Mouse (Mus musculus): ENCODE measurements around the gene Mul1. TPM values are rescaled to one million over a fixed set of nuclear protein-coding genes. Genes with fewer than 3 reads are reported as not detected.

The Mul1 gene
- polyA plus RNA-seq, 1 experiment from 2014 or later = 23.8 TPM

DNA sequence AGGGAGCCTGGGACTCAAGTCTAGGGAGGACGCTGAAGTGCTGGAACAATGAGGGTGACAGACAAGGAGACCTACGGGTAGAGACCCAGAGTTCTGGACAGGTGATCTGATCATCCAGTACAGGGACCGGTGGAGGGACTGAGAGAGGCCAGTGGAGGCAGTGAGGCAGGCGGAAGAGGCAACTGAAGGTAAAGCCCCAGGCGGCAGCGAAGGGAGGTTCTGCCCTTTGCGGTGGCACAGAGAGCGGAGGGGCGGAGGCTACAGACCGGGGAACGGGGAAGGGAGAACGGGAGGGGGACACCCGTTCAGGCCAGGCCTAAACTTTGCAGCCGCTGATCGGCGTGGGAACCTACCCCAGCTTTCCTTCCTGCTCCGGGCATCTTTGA, 21.5 kb downstream of the Mul1 start:
- Histone ChIP-seq H3K27ac (peak overlapping the region; percentile 97), H3K4me2 (peak overlapping the region; percentile 81), H3K4me3 (replicated peaks) (peak overlapping the region; percentile 97), H3K4me1 (peaks cover 68% of the 10 kb centered on the region), H3K27me3 (peaks cover 11% of the 10 kb centered on the region), H3K9ac (peak overlapping the region; percentile 98), H3K9me3 (replicated peaks) (no peaks in the 10 kb centered on the region), H3K36me3 (peaks cover 8% of the 10 kb centered on the region; the same call in 1 of the 2 replicates)
- under 1% methylated on average over 17 of the region's 17 CpGs for WGBS
- no peak for ATAC-seq (replicated peaks; ENCODE audit: low FRiP score)

DNA sequence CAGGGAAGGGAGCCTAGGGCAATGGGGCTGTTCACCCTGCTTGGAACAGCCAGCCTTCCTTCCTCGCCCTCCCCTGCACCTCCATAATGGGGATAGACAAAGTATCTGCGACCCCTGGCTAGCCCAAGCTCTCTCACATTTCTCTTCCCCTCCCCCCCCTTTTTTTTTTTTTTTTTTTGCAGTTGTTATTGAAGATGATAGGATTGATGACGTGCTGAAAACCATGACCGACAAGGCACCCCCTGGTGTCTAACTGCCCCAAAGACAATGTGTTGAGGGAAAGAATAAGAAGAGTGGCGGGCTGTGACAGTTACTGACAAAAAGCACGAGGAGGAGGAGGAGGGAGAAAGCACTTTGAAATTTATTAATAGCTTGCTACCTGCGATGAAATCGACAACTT, 22.1 kb downstream of the Mul1 start:
- H3K27ac ChIP-seq = peak overlapping the region; percentile 97
- H3K9ac ChIP-seq = peak overlapping the region; percentile 98
- no peaks in the 10 kb centered on the region for H3K9me3 ChIP-seq (replicated peaks)
- peaks cover 73% of the 10 kb centered on the region for H3K4me1 ChIP-seq
- peak overlapping the region; percentile 97 for H3K4me3 ChIP-seq (replicated peaks)
- H3K27me3 ChIP-seq = peaks cover 11% of the 10 kb centered on the region
- peaks cover 8% of the 10 kb centered on the region; the same call in 1 of the 2 replicates for H3K36me3 ChIP-seq
- H3K4me2 ChIP-seq = peak overlapping the region; percentile 81
- no peak for ATAC-seq (replicated peaks; ENCODE audit: low FRiP score)
- 15% methylated on average over 6 of the region's 8 CpGs for WGBS

DNA sequence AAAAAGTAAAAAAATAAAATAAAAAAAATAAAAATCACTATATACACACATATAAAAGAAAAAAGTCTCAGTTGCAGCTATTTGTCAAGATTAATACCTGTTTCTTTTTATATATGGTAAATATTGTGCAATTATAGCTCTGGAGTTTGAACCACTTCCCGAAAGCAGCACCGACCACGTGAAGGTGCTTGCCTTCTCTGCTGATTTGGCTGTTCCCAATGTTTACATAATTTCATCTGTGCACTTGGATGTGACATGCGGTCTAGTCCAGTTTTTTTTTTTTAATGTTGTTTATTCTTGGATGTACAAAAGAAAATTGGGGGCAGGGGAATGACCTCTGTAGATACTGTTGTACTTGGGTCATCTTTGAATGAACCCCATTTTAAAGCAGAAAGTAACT, 22.6 kb downstream of the Mul1 start:
- no peaks in the 10 kb centered on the region for H3K9me3 ChIP-seq (replicated peaks)
- peaks cover 11% of the 10 kb centered on the region for H3K27me3 ChIP-seq
- no peak for ATAC-seq (replicated peaks; ENCODE audit: low FRiP score)
- H3K27ac ChIP-seq = no peak overlapping the region
- H3K36me3 ChIP-seq = peaks cover 8% of the 10 kb centered on the region; the same call in 1 of the 2 replicates
- 45% methylated on average over 4 of the region's 4 CpGs for WGBS
- H3K9ac ChIP-seq = no peak overlapping the region
- peak overlapping the region; percentile 97 for H3K4me3 ChIP-seq (replicated peaks)
- H3K4me1 ChIP-seq = peaks cover 78% of the 10 kb centered on the region
- peak overlapping the region; percentile 81 for H3K4me2 ChIP-seq

- Histone ChIP-seq H3K9ac (no peak overlapping the region), H3K36me3 (peaks cover 8% of the 10 kb centered on the region; the same call in 1 of the 2 replicates), H3K4me3 (replicated peaks) (no peak overlapping the region), H3K27me3 (peaks cover 2% of the 10 kb centered on the region), H3K27ac (no peak overlapping the region), H3K4me1 (peaks cover 79% of the 10 kb centered on the region), H3K9me3 (replicated peaks) (no peaks in the 10 kb centered on the region), H3K4me2 (0 out of 2 replicates have a peak overlapping the region, but pooled peaks have one; percentile 16)
- no peak for ATAC-seq (replicated peaks; ENCODE audit: low FRiP score)
- 81% methylated on average over 7 of the region's 7 CpGs for WGBS
These were observed 23.7 kb downstream of the Mul1 start for GRCm38 (mm10) chr4:138458171-138458570.

DNA sequence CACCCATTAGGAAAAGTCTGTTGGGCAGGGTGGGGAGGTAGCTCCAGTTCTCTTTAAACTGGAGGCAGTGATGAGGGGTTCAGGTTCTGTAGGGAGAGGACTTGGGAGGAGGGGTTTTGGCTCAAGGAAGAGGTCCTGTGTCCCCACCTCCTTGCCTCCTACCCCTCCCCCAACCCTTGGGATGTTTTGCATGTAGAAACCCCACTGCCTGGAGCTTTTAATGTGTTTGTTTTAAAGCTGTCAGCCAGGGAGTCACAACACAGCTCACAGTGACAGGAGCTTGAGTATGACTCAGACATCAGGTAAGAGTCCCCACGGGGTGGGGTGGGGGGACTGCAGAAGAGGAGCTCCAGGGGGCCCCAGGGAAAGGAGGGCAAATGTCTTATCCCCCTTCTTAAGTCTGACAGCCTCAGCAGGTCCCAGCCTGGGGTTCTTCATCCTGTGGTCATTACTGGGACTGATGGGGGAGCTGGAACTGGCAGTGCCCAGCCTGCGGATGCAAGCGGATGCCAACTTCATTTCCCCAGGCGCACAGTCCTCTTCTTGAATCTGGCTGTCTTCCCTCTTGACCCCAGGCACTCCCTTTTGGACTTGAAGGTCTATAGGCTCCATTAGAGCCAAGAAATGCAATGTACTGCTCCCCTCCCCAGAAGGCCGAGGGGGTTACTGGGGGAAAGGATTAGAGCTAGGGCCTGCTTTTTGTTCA, 24.4 kb downstream of the Mul1 start:
- H3K27me3 ChIP-seq = no peaks in the 10 kb centered on the region
- H3K36me3 ChIP-seq = peaks cover 8% of the 10 kb centered on the region; the same call in 1 of the 2 replicates
- H3K27ac ChIP-seq = peak overlapping the region; percentile 76
- no peak overlapping the region for H3K9ac ChIP-seq
- H3K4me2 ChIP-seq = no peak overlapping the region
- no peaks in the 10 kb centered on the region for H3K9me3 ChIP-seq (replicated peaks)
- peaks cover 79% of the 10 kb centered on the region for H3K4me1 ChIP-seq
- H3K4me3 ChIP-seq (replicated peaks) = no peak overlapping the region
- WGBS = 52% methylated on average over 5 of the region's 5 CpGs
- ATAC-seq (replicated peaks; ENCODE audit: low FRiP score) = no peak

GRCm38 (mm10) chr4:138459775-138460174, 25.3 kb downstream of the Mul1 start:
- 72% methylated on average over 6 of the region's 6 CpGs for WGBS
- H3K9me3 ChIP-seq (replicated peaks) = no peaks in the 10 kb centered on the region
- no peak overlapping the region for H3K4me2 ChIP-seq
- H3K4me3 ChIP-seq (replicated peaks) = no peak overlapping the region
- H3K36me3 ChIP-seq = peaks cover 8% of the 10 kb centered on the region; the same call in 1 of the 2 replicates
- H3K4me1 ChIP-seq = peaks cover 87% of the 10 kb centered on the region
- ATAC-seq (replicated peaks; ENCODE audit: low FRiP score) = no peak
- H3K27me3 ChIP-seq = no peaks in the 10 kb centered on the region
- no peak overlapping the region for H3K9ac ChIP-seq
- peak overlapping the region; percentile 76 for H3K27ac ChIP-seq

GRCm38 (mm10) chr4:138460910-138461309, 26.4 kb downstream of the Mul1 start:
- peak overlapping the region; percentile 76 for H3K27ac ChIP-seq
- WGBS = 28% methylated on average over 9 of the region's 9 CpGs
- no peak overlapping the region for H3K4me3 ChIP-seq (replicated peaks)
- H3K27me3 ChIP-seq = no peaks in the 10 kb centered on the region
- H3K4me1 ChIP-seq = peaks cover 96% of the 10 kb centered on the region
- H3K4me2 ChIP-seq = no peak overlapping the region
- no peak overlapping the region for H3K9ac ChIP-seq
- no peaks in the 10 kb centered on the region for H3K9me3 ChIP-seq (replicated peaks)
- no peak for ATAC-seq (replicated peaks; ENCODE audit: low FRiP score)
- peaks cover 8% of the 10 kb centered on the region; the same call in 1 of the 2 replicates for H3K36me3 ChIP-seq

GRCm38 (mm10) chr4:138461471-138461870, 27.0 kb downstream of the Mul1 start:
- WGBS = 95% methylated on average over 5 of the region's 5 CpGs

DNA sequence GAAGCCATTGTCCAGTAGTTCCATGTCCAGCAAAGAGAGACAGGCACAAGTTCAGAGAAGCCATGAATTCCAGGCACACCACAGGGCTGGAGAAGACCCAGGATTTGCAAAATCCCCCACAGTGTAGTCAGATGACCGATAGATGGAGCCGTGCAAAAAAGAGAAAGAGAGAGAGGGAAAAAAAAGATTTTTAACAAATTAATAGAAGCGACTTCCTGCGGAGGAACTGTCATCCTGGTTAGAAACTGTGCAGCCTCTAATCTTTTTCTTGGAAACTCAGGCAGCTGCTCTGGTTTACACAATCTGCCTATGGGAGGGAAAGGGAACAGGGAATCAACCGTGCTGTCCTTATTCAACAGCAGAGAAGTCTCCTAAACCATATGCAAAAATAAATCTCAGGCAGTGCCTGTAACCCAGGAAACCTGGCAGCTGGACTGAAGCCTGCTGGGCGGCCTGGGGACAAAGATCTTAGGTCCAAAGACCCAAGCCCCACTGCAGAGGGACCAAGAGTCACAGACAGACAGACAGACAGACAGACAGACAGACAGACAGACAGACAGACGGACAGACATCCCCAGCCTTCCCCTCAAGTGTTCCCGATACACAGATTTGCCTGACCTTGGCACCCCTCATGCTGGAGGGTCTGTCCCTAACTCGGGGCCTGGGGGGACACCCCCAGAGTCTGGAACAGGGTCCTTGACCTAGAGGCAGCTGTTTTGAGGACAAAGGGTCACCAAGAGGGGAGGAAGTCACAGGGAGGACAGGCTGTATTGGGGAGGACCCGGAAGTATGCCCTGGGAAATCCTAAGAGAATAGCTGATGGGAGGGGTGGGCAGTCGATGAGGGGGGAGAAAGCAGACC, 28.7 kb downstream of the Mul1 start:
- peaks cover 8% of the 10 kb centered on the region; the same call in 1 of the 2 replicates for H3K36me3 ChIP-seq
- peak overlapping the region; percentile 97 for H3K27ac ChIP-seq
- WGBS = 2% methylated on average over 11 of the region's 11 CpGs
- H3K4me3 ChIP-seq (replicated peaks) = peak overlapping the region; percentile 22
- peak overlapping the region; percentile 56 for H3K4me2 ChIP-seq
- peaks cover 91% of the 10 kb centered on the region for H3K4me1 ChIP-seq
- peak; percentile 47 for ATAC-seq (replicated peaks; ENCODE audit: low FRiP score)
- no peaks in the 10 kb centered on the region for H3K9me3 ChIP-seq (replicated peaks)
- no peaks in the 10 kb centered on the region for H3K27me3 ChIP-seq
- no peak overlapping the region for H3K9ac ChIP-seq

More at GRCm38 (mm10) chr4:138461471-138461870, 27.0 kb downstream of the Mul1 start:
- 0 out of 2 replicates have a peak overlapping the region, but pooled peaks have one; percentile 76 for H3K27ac ChIP-seq
- H3K4me3 ChIP-seq (replicated peaks) = no peak overlapping the region
- peaks cover 8% of the 10 kb centered on the region; the same call in 1 of the 2 replicates for H3K36me3 ChIP-seq
- H3K9me3 ChIP-seq (replicated peaks) = no peaks in the 10 kb centered on the region
- H3K27me3 ChIP-seq = no peaks in the 10 kb centered on the region
- H3K4me1 ChIP-seq = peaks cover 96% of the 10 kb centered on the region
- H3K9ac ChIP-seq = no peak overlapping the region
- ATAC-seq (replicated peaks; ENCODE audit: low FRiP score) = no peak
- H3K4me2 ChIP-seq = no peak overlapping the region

GRCm38 (mm10) chr4:138463832-138464487, 29.5 kb downstream of the Mul1 start:
- H3K4me3 ChIP-seq (replicated peaks) = peak overlapping the region; percentile 24
- H3K9ac ChIP-seq = 0 out of 2 replicates have a peak overlapping the region, but pooled peaks have one; percentile 14
- H3K27ac ChIP-seq = peak overlapping the region; percentile 97
- ATAC-seq (replicated peaks; ENCODE audit: low FRiP score) = peak; percentile 82
- H3K9me3 ChIP-seq (replicated peaks) = no peaks in the 10 kb centered on the region
- peaks cover 89% of the 10 kb centered on the region for H3K4me1 ChIP-seq
- 3% methylated on average over 11 of the region's 11 CpGs for WGBS
- H3K27me3 ChIP-seq = no peaks in the 10 kb centered on the region
- H3K4me2 ChIP-seq = peak overlapping the region; percentile 56
- peaks cover 6% of the 10 kb centered on the region; the same call in 1 of the 2 replicates for H3K36me3 ChIP-seq

DNA sequence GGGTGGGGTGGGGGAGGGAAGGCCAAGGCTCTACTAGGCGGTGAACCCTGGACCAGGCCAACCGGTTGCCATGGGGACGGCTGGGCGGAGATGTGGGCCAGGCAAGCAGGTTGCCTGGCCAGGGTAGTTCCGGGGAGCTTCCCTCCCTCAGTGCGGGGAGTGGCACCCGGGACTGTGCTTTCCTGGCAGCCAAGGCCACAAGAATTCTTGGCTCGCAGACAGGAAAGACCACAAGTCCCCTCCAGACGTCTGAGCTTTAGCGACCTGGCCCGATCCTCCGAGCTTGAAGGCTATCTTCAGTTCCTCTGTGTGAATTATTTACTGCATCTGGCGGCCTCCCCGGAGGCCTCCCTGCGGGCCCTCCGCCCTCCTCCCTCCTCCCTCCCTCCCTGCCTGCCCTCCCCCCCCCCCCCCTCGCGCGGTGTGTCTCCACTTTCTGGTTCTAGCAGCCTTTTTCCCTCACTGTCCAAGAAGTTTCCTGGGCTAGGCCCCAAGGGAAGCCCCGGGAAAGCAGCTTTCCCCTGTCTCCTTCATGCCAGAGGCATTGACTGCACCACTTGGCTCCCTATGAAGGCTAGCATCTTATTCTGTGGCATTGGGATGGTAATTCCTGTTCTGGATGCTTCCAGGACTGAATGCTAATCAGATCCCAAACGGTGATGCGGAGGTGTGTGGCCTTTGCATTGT, 30.3 kb downstream of the Mul1 start:
- H3K27me3 ChIP-seq = no peaks in the 10 kb centered on the region
- 0 out of 2 replicates have a peak overlapping the region, but pooled peaks have one; percentile 14 for H3K9ac ChIP-seq
- H3K9me3 ChIP-seq (replicated peaks) = no peaks in the 10 kb centered on the region
- H3K4me3 ChIP-seq (replicated peaks) = peak overlapping the region; percentile 24
- ATAC-seq (replicated peaks; ENCODE audit: low FRiP score) = peak; percentile 77
- WGBS = 3% methylated on average over 20 of the region's 22 CpGs
- H3K36me3 ChIP-seq = no peaks in the 10 kb centered on the region
- H3K4me1 ChIP-seq = peaks cover 89% of the 10 kb centered on the region
- H3K27ac ChIP-seq = peak overlapping the region; percentile 97
- peak overlapping the region; percentile 56 for H3K4me2 ChIP-seq
